Mouse (Mus musculus) liver, adult 2 months (tissue): ENCODE results near the gene Sox2.

ENCODE experiments used
- CTCF ChIP-seq: fragments of 200-500 bp; IDR thresholded peaks from 2 replicates; pipeline ENCODE4 v1.5.1; 2011; ENCODE audit warnings: low read depth, low read length, control low read depth
- POLR2A ChIP-seq: fragments of 200-500 bp; IDR thresholded peaks from 2 replicates; pipeline ENCODE4 v1.6.1; 2011; ENCODE audit warnings: low read length, control low read depth; ENCODE audit not compliant: insufficient read depth; ENCODE audit errors: extremely low read depth

DNA sequence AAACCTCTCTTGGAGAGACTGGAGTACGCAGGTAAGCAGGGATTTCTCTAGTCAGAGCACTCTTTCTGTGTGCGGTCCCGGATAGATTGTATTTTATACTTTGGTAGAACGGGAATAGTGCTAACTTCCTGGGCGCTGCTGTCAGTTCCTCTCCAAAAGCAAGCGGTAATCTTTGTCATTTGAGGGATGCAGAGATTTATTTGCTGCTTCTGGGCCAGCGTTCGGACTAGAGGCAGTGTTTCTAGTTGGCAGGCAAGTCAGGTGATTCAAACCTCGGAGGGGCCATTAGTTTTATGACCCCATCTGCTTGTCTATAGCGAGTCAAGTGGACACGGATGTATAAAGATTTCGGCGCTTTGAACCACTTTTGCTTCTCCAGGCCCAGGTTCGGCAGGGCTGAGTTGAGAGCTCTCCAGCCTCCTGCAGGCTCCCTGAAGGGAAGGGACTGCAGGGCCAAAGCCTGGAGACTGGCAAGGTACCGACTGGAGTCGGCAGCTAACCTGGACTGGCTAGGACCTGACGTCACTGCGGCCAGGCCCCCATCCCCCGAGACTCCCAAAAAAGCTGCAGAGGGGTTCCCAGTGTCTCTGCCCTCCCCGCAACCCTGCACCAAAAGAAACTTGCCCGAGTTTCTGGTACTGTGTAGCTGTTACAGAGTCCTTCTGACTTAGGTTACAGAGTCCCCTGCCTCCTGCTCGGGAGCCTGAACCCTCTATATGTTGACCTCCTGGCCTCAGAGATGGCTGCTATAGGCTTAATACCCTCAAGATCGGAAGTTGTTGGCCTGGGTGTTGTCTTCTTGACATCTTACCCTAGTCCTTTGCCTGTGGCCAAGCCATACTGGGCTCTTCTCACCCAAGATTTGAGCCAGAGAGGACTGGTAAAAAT is 6.9 kb downstream of the Sox2 start:
- TF ChIP-seq CTCF, result no peak
- no peak for TF ChIP-seq POLR2A
